Mouse (Mus musculus) forebrain, embryonic 12.5 days (tissue): ENCODE data around the gene Spock1. TPM values are rescaled to one million over a fixed set of nuclear protein-coding genes. Genes with fewer than 3 reads are reported as not detected.

ENCODE experiments used
- ATAC-seq: fragments of 200-750 bp; cut with Nextera tagmentation; 2 replicates; pipeline ENCODE4 v1.8.0; 2017; ENCODE audit warnings: moderate TSS enrichment; ENCODE audit not compliant: low FRiP score
- H3K27ac ChIP-seq: fragments of 300-500 bp; sonication (generic); 2 replicates; pipeline ENCODE4 v1.5.1; 2016; ENCODE audit warnings: mild to moderate bottlenecking
- H3K27me3 ChIP-seq: fragments of 300-500 bp; sonication (generic); 2 replicates; pipeline ENCODE4 v1.6.1; 2016; ENCODE audit warnings: mild to moderate bottlenecking
- H3K36me3 ChIP-seq: fragments of 300-500 bp; sonication (generic); replicated peaks from 2 replicates; pipeline ENCODE4 v1.6.1; 2016; ENCODE audit warnings: mild to moderate bottlenecking
- H3K4me1 ChIP-seq: fragments of 300-500 bp; sonication (generic); 2 replicates; pipeline ENCODE4 v1.6.1; 2016
- H3K4me2 ChIP-seq: fragments of 300-500 bp; sonication (generic); 2 replicates; pipeline ENCODE4 v1.6.1; 2016; ENCODE audit warnings: mild to moderate bottlenecking, moderate library complexity
- H3K4me3 ChIP-seq: fragments of 300-500 bp; sonication (generic); replicated peaks from 2 replicates; pipeline ENCODE4 v1.5.1; 2016; ENCODE audit warnings: mild to moderate bottlenecking
- H3K9ac ChIP-seq: fragments of 300-500 bp; sonication (generic); 2 replicates; pipeline ENCODE4 v1.6.1; 2016; ENCODE audit warnings: mild to moderate bottlenecking
- H3K9me3 ChIP-seq: fragments of 300-500 bp; sonication (generic); 2 replicates; pipeline ENCODE4 v1.6.1; 2016
- WGBS: fragments of 180-500 bp; shearing (Covaris S2); methylation state at CpG from one replicate; pipeline ENCODE4 v1.1.7; 2016; 5-methylcytosine and 5-hydroxymethylcytosine counted together
- polyA plus RNA-seq: library from polyadenylated mRNA; unstranded; fragments of >200 nt; fragmentation: Nextera tagmentation; extraction: Ambion mirVana; gene quantifications from 2 replicates; pipeline ENCODE4 v1.2.1, GENCODE M21; 2016

Spock1 gene
- polyA plus RNA-seq, 1 experiment from 2014 or later = 9.5 TPM

DNA sequence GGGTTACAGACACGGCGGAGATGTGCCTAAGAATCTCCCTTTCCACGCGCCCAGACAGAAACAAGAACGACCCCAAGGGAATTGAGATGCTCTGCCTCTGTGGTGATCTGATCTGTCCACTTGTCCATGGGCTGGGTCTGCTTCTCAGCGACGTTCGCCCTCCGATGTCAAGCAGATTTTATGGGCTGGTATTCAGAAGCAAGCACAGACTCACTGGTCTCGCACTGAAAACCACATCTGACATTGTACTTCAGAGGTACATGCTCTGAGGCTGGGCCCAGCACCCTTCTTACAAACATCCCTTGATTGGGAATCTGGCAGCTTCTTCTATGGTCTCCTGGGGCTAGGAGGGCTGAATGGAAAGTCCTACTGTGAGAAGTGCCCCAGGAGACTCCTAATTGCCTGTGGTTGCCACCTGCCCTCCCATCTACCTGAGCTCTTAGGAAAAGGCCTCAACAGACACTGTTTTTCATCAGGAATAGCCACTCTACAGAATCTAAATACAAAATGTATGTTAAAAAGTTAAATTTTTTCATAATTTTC lies 51.8 kb downstream of the Spock1 start:
- ATAC-seq = no peak
- H3K4me2 ChIP-seq = no peak overlapping the region
- no peaks in the 10 kb centered on the region for H3K9me3 ChIP-seq
- no peak overlapping the region for H3K4me3 ChIP-seq
- no peak overlapping the region for H3K27ac ChIP-seq
- no peaks in the 10 kb centered on the region for H3K27me3 ChIP-seq
- H3K4me1 ChIP-seq = peaks cover 6% of the 10 kb centered on the region; the same call in 1 of the 2 replicates
- no peaks in the 10 kb centered on the region for H3K36me3 ChIP-seq
- 83% methylated on average over 10 of the region's 10 CpGs for WGBS
- no peak overlapping the region for H3K9ac ChIP-seq

DNA sequence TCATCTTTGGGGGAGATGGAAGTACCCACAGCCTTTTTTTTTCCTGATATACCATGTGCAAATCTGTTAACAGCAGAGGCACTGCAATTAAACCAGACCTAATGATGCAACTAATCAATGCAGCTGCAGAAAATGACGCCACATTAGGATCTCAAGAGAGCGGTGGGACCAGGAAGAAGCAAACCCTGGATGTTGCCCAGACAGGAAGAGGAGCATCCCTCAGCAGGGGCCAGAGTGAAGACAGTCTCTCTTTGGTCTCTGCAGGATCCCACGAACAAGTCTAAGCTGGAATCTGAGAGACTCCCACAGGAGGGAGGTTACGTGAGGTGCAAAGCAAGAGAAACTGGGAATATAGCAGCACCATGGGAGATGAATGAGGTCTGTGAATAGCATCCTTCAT lies 52.4 kb downstream of the Spock1 start:
- Histone ChIP-seq H3K27me3 (no peaks in the 10 kb centered on the region), H3K27ac (no peak overlapping the region), H3K4me2 (no peak overlapping the region), H3K4me3 (no peak overlapping the region), H3K36me3 (no peaks in the 10 kb centered on the region), H3K9me3 (no peaks in the 10 kb centered on the region), H3K9ac (no peak overlapping the region), H3K4me1 (peaks cover 6% of the 10 kb centered on the region; the same call in 1 of the 2 replicates)
- no peak for ATAC-seq
- WGBS = 62% methylated on average over 4 of the region's 4 CpGs

DNA sequence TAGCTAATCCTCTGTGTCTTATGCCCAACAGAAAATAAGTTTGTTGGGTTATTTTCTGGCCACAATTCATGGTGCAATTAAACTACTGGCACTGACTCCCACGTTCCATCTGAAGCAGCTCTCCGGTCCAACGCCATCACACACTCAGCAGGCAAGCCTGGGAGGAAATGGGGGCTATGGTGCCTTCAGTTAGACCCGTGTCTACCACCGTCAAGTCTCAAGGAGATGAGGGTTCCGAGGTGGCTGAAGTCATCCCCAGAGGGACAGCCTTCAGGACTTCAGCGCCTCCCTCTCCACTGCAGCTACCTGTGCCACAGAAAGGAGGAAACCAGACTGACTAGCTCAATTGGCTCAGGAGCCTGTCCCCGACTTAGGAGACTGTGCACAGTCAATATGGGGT lies 53.7 kb downstream of the Spock1 start:
- H3K4me1 ChIP-seq = peaks cover 6% of the 10 kb centered on the region; the same call in 1 of the 2 replicates
- WGBS = 86% methylated on average over 8 of the region's 8 CpGs
- no peaks in the 10 kb centered on the region for H3K27me3 ChIP-seq
- H3K27ac ChIP-seq = no peak overlapping the region
- ATAC-seq = no peak
- H3K9me3 ChIP-seq = no peaks in the 10 kb centered on the region
- no peak overlapping the region for H3K4me2 ChIP-seq
- no peaks in the 10 kb centered on the region for H3K36me3 ChIP-seq
- no peak overlapping the region for H3K4me3 ChIP-seq
- no peak overlapping the region for H3K9ac ChIP-seq

GRCm38 (mm10) chr13:57853621-57854020 lies 54.5 kb downstream of the Spock1 start:
- Histone ChIP-seq H3K27ac (no peak overlapping the region), H3K4me2 (no peak overlapping the region), H3K4me3 (no peak overlapping the region), H3K27me3 (no peaks in the 10 kb centered on the region), H3K4me1 (peaks cover 3% of the 10 kb centered on the region; the same call in 1 of the 2 replicates), H3K9ac (no peak overlapping the region), H3K36me3 (no peaks in the 10 kb centered on the region), H3K9me3 (no peaks in the 10 kb centered on the region)
- ATAC-seq = no peak
- 84% methylated on average over 1 of the region's 1 CpGs for whole genome bisulfite sequencing

- Histone ChIP-seq H3K36me3 (no peaks in the 10 kb centered on the region), H3K9me3 (no peaks in the 10 kb centered on the region), H3K27me3 (no peaks in the 10 kb centered on the region), H3K4me1 (no peaks in the 10 kb centered on the region), H3K4me2 (no peak overlapping the region), H3K9ac (no peak overlapping the region), H3K27ac (no peak overlapping the region), H3K4me3 (no peak overlapping the region)
- 89% methylated on average over 10 of the region's 10 CpGs for WGBS
- no peak for ATAC-seq
These were observed 55.0 kb downstream of the Spock1 start for GRCm38 (mm10) chr13:57853156-57853555.

DNA sequence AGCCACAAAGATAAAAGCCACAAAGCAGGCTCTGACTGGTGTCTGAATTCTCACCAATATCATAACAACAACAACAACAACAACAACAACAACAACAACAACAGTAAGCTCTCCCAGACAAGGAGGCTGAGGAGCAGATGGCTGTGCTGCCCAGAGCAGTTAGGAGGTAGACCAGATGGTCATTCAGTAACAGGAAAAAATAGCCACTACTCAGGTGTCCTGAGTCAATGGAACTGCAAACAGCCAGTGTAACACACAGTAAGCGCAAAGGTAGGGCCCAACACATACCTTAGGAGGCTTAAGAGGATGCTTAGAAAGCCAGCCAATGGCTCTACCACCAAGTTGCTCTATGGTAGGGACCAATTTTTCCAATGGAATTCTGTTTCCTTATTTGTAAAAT lies 59.2 kb downstream of the Spock1 start:
- no peak overlapping the region for H3K4me3 ChIP-seq
- ATAC-seq = no peak
- H3K27me3 ChIP-seq = no peaks in the 10 kb centered on the region
- no peaks in the 10 kb centered on the region for H3K4me1 ChIP-seq
- WGBS = 93% methylated on average over 1 of the region's 1 CpGs
- no peaks in the 10 kb centered on the region for H3K9me3 ChIP-seq
- H3K9ac ChIP-seq = no peak overlapping the region
- H3K4me2 ChIP-seq = no peak overlapping the region
- no peaks in the 10 kb centered on the region for H3K36me3 ChIP-seq
- H3K27ac ChIP-seq = no peak overlapping the region

DNA sequence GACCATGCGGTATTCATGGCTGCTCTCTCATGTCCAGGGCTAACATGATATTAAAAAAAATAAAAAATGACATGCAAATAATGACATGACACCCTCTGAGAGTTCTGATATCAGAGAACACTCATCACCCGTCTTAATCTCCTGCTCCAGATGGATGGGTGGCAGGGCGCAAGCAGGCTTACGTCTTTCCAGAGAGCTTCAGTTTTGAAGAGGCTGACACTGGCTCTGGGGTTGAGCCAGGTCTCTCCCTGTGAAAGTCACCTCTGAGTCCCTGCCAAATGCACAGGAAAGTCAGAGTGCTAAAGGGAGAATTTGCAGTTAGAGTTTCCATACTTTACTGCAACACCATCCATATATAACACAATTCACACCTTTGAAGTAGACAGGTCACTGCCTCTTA lies 61.0 kb downstream of the Spock1 start:
- WGBS = 92% methylated on average over 4 of the region's 4 CpGs
- ATAC-seq = no peak

DNA sequence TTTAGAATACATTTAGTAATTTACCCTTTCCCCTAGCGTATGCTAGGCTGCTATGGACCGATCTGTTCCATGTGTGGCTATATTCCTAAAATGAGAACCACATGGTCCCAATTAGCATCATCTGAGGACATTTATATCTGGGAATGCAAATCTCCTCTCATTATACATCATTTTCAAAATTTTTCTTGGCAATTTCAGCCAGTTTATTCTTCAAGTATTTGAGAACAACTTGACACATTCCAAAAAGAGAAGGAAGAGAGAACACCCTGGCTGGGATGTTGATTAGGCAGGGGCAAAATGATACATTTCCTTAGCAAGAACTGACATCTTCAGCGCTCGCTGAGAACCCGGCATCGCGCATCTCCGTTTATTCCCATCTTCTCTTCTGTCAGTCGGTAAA lies 61.7 kb downstream of the Spock1 start:
- WGBS = 95% methylated on average over 9 of the region's 9 CpGs

More for the DNA sequence above, 61.0 kb downstream of the Spock1 start:
- Histone ChIP-seq H3K27ac (no peak overlapping the region), H3K4me1 (no peaks in the 10 kb centered on the region), H3K4me3 (no peak overlapping the region), H3K4me2 (no peak overlapping the region), H3K9ac (no peak overlapping the region), H3K9me3 (no peaks in the 10 kb centered on the region), H3K36me3 (no peaks in the 10 kb centered on the region), H3K27me3 (no peaks in the 10 kb centered on the region)

GRCm38 (mm10) chr13:57841141-57841848 lies 66.8 kb downstream of the Spock1 start:
- H3K36me3 ChIP-seq = no peaks in the 10 kb centered on the region
- no peaks in the 10 kb centered on the region for H3K27me3 ChIP-seq
- WGBS = 90% methylated on average over 5 of the region's 5 CpGs
- H3K9me3 ChIP-seq = no peaks in the 10 kb centered on the region
- no peak overlapping the region for H3K27ac ChIP-seq
- H3K4me1 ChIP-seq = no peaks in the 10 kb centered on the region
- no peak for ATAC-seq
- no peak overlapping the region for H3K9ac ChIP-seq
- no peak overlapping the region for H3K4me2 ChIP-seq
- no peak overlapping the region for H3K4me3 ChIP-seq

More for the DNA sequence above, 61.7 kb downstream of the Spock1 start:
- no peak for ATAC-seq
- no peak overlapping the region for H3K4me3 ChIP-seq
- H3K9ac ChIP-seq = no peak overlapping the region
- H3K9me3 ChIP-seq = no peaks in the 10 kb centered on the region
- no peaks in the 10 kb centered on the region for H3K4me1 ChIP-seq
- H3K36me3 ChIP-seq = no peaks in the 10 kb centered on the region
- H3K4me2 ChIP-seq = no peak overlapping the region
- no peaks in the 10 kb centered on the region for H3K27me3 ChIP-seq
- no peak overlapping the region for H3K27ac ChIP-seq

- no peak overlapping the region for H3K9ac ChIP-seq
- WGBS = 76% methylated on average over 5 of the region's 5 CpGs
- no peak overlapping the region for H3K4me3 ChIP-seq
- H3K4me2 ChIP-seq = no peak overlapping the region
- no peak for ATAC-seq
- no peaks in the 10 kb centered on the region for H3K4me1 ChIP-seq
- no peaks in the 10 kb centered on the region for H3K27me3 ChIP-seq
- no peaks in the 10 kb centered on the region for H3K36me3 ChIP-seq
- H3K9me3 ChIP-seq = peaks cover 5% of the 10 kb centered on the region; the same call in 1 of the 2 replicates
- H3K27ac ChIP-seq = no peak overlapping the region
These were observed 70.3 kb downstream of the Spock1 start for GRCm38 (mm10) chr13:57837691-57838437.

DNA sequence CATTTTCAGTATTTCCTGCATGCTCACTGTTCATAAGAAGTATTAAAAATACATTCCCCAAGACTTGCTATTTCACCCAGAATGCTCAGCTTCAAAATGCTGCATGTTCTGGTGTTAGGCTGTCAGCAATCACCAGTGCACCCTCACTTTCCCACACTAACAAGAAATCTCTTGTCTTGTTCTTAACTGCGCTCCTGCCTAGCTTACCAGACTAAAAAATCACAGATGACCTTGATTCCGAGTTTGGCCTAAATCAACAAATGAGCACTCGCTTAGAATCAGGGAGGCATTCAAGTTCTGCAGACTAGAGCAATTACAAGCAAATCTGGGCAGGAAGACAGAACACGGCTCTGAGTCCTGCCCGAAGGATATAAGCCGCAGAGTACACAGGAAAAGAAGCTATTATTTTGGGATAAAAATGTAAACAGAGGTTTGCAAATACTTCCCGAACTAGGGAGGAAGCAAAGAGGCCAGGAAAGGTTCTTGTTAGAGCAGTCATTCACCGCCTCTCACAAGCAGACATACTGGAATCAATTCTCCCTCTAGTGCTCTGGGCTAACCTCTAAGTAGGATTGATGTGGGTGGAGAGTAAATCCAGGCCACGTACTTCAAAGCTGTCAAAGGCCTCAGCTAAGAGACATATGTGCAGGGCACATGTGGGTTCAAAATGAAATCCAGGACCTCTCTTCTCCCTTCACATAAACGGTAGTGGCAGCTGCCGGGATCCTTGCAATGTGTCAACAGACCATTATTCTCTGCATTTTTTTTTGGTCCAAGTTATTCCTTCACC lies 76.6 kb downstream of the Spock1 start:
- 84% methylated on average over 11 of the region's 11 CpGs for WGBS
- Histone ChIP-seq H3K9me3 (peaks cover 9% of the 10 kb centered on the region; the same call in 1 of the 2 replicates), H3K36me3 (no peaks in the 10 kb centered on the region), H3K27ac (no peak overlapping the region), H3K9ac (no peak overlapping the region), H3K4me1 (no peaks in the 10 kb centered on the region), H3K27me3 (no peaks in the 10 kb centered on the region), H3K4me3 (no peak overlapping the region), H3K4me2 (no peak overlapping the region)
- ATAC-seq = no peak

DNA sequence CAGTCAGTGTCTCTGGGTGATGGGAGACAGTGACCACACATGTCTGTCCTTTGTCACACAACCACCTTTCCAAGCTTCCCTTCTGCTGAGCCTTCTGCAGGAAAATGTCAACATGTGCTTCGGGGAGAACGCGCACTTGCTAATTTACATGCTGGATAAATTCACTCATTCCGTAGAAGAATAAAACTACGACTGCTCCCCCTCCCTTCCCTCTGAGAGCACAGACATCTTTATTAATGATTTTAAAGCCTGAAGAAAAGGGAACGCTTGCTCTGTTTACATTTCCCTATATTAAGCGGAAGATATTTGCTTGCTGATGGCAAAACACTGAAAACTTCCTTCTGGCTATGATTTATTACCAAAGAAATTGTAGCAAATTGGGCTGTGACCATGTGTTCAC lies 77.2 kb downstream of the Spock1 start:
- 77% methylated on average over 7 of the region's 7 CpGs for WGBS

More for the DNA sequence above, 77.2 kb downstream of the Spock1 start:
- no peak overlapping the region for H3K4me3 ChIP-seq
- H3K27ac ChIP-seq = no peak overlapping the region
- H3K4me2 ChIP-seq = no peak overlapping the region
- no peak overlapping the region for H3K9ac ChIP-seq
- H3K27me3 ChIP-seq = no peaks in the 10 kb centered on the region
- H3K4me1 ChIP-seq = no peaks in the 10 kb centered on the region
- ATAC-seq = no peak
- peaks cover 9% of the 10 kb centered on the region; the same call in 1 of the 2 replicates for H3K9me3 ChIP-seq
- no peaks in the 10 kb centered on the region for H3K36me3 ChIP-seq
